Mouse (Mus musculus): Measurements from ENCODE around the gene Gm11938. TPM values are rescaled to one million over a fixed set of nuclear protein-coding genes. Genes with fewer than 3 reads are reported as not detected.

Gm11938 gene
- polyA plus RNA-seq, 2 experiments from 2014 or later = not detected

- ATAC-seq = no peak
Observed at GRCm38 (mm10) chr11:99573164-99573563, 29.9 kb downstream of the Gm11938 start.

GRCm38 (mm10) chr11:99566530-99566929, 36.6 kb downstream of the Gm11938 start, which contains the start of gene Krtap3-1:
Gene Krtap3-1, minus strand, starts transcription at chr11:99566630.
- no peak for ATAC-seq

GRCm38 (mm10) chr11:99562580-99562979, 40.5 kb downstream of the Gm11938 start:
- no peak for ATAC-seq

- ATAC-seq = no peak
Observed at GRCm38 (mm10) chr11:99559366-99559765, 43.7 kb downstream of the Gm11938 start, which contains the start of gene Gm11939. Gene Gm11939, minus strand, starts transcription at chr11:99559466.

GRCm38 (mm10) chr11:99557976-99558745, 44.9 kb downstream of the Gm11938 start:
- no peak for ATAC-seq

GRCm38 (mm10) chr11:99556753-99557152, 46.4 kb downstream of the Gm11938 start, which contains the start of gene Krtap3-2:
Gene Krtap3-2, minus strand, starts transcription at chr11:99556853.
- no peak for ATAC-seq

GRCm38 (mm10) chr11:99556195-99556594, 46.9 kb downstream of the Gm11938 start:
- ATAC-seq = no peak

Other genes starting within 250 kb of the Gm11938 start
- gene Krt28, start 228.4 kb downstream of the Gm11938 start, polyA plus RNA-seq (2017; shearing (Covaris generic)) = not detected
- gene Krt10, start 213.9 kb downstream of the Gm11938 start, polyA plus RNA-seq (2017; shearing (Covaris generic)) = 1 to 10 TPM; 3.6 to 4.2 TPM
- gene Krt12, start 181.0 kb downstream of the Gm11938 start, polyA plus RNA-seq (2017; shearing (Covaris generic)) = not detected
- gene Krt20, start 165.2 kb downstream of the Gm11938 start, polyA plus RNA-seq (2017; shearing (Covaris generic)) = under 1 TPM in 1 of 2 experiments, not detected in 1; 0.17 TPM
- not detected for gene Krt23, start 110.2 kb downstream of the Gm11938 start, polyA plus RNA-seq (2017; shearing (Covaris generic))
- not detected for gene Krt39, start 82.0 kb downstream of the Gm11938 start, polyA plus RNA-seq (2017; shearing (Covaris generic))
- gene Krt40, start 60.1 kb downstream of the Gm11938 start, polyA plus RNA-seq (2017; shearing (Covaris generic)) = not detected
- not detected for gene Krtap3-3, start 52.4 kb downstream of the Gm11938 start, polyA plus RNA-seq (2017; shearing (Covaris generic))
- gene Krtap3-2, start 46.5 kb downstream of the Gm11938 start, polyA plus RNA-seq (2017; shearing (Covaris generic)) = not detected
- not detected for gene Gm11939, start 43.8 kb downstream of the Gm11938 start, polyA plus RNA-seq (2017; shearing (Covaris generic))
- not detected for gene Krtap3-1, start 36.7 kb downstream of the Gm11938 start, polyA plus RNA-seq (2017; shearing (Covaris generic))
- gene Krtap1-5, start 22.3 kb downstream of the Gm11938 start, polyA plus RNA-seq (2017; shearing (Covaris generic)) = not detected
- not detected for gene Krtap1-4, start 19.7 kb downstream of the Gm11938 start, polyA plus RNA-seq (2017; shearing (Covaris generic))
- gene Krtap1-3, start 12.0 kb downstream of the Gm11938 start, polyA plus RNA-seq (2017; shearing (Covaris generic)) = not detected
- gene Krtap9-3, start 5.2 kb downstream of the Gm11938 start, polyA plus RNA-seq (2017; shearing (Covaris generic)) = not detected
- gene Gm11937, start 6.9 kb upstream of the Gm11938 start, polyA plus RNA-seq (2017; shearing (Covaris generic)) = not detected
- gene Krtap2-4, start 11.5 kb upstream of the Gm11938 start, polyA plus RNA-seq (2017; shearing (Covaris generic)) = not detected
- not detected for gene Gm11562, start 17.1 kb upstream of the Gm11938 start, polyA plus RNA-seq (2017; shearing (Covaris generic))
- gene Krtap4-1, start 24.9 kb upstream of the Gm11938 start, polyA plus RNA-seq (2017; shearing (Covaris generic)) = not detected
- not detected for gene Krtap4-2, start 31.8 kb upstream of the Gm11938 start, polyA plus RNA-seq (2017; shearing (Covaris generic))
- not detected for gene Krtap4-7, start 40.8 kb upstream of the Gm11938 start, polyA plus RNA-seq (2017; shearing (Covaris generic))
- not detected for gene Gm11555, start 46.9 kb upstream of the Gm11938 start, polyA plus RNA-seq (2017; shearing (Covaris generic))
- not detected for gene Gm11563, start 55.7 kb upstream of the Gm11938 start, polyA plus RNA-seq (2017; shearing (Covaris generic))
- gene Krtap4-6, start 62.7 kb upstream of the Gm11938 start, polyA plus RNA-seq (2017; shearing (Covaris generic)) = not detected
- gene Gm14190, start 87.4 kb upstream of the Gm11938 start, polyA plus RNA-seq (2017; shearing (Covaris generic)) = not detected
- gene Gm14180, start 131.0 kb upstream of the Gm11938 start, polyA plus RNA-seq (2017; shearing (Covaris generic)) = not detected
- gene Gm11595, start 169.6 kb upstream of the Gm11938 start, polyA plus RNA-seq (2017; shearing (Covaris generic)) = not detected
- not detected for gene Krtap4-8, start 177.4 kb upstream of the Gm11938 start, polyA plus RNA-seq (2017; shearing (Covaris generic))
- not detected for gene Krtap4-9, start 181.9 kb upstream of the Gm11938 start, polyA plus RNA-seq (2017; shearing (Covaris generic))
- not detected for gene Gm11596, start 190.2 kb upstream of the Gm11938 start, polyA plus RNA-seq (2017; shearing (Covaris generic))
- gene Gm11569, start 195.6 kb upstream of the Gm11938 start, polyA plus RNA-seq (2017; shearing (Covaris generic)) = not detected
- not detected for gene Gm11554, start 201.1 kb upstream of the Gm11938 start, polyA plus RNA-seq (2017; shearing (Covaris generic))
- not detected for gene Krtap4-13, start 206.6 kb upstream of the Gm11938 start, polyA plus RNA-seq (2017; shearing (Covaris generic))
- gene Gm11564, start 212.4 kb upstream of the Gm11938 start, polyA plus RNA-seq (2017; shearing (Covaris generic)) = not detected
- not detected for gene 2300003K06Rik, start 234.8 kb upstream of the Gm11938 start, polyA plus RNA-seq (2017; shearing (Covaris generic))
- not detected for gene Krtap4-16, start 248.3 kb upstream of the Gm11938 start, polyA plus RNA-seq (2017; shearing (Covaris generic))